Mouse (Mus musculus): ENCODE results near the gene Gm29427. TPM values are rescaled to one million over a fixed set of nuclear protein-coding genes. Genes with fewer than 3 reads are reported as not detected.

Gm29427 gene
- polyA plus RNA-seq, 1 experiment from 2014 or later, result not detected

DNA sequence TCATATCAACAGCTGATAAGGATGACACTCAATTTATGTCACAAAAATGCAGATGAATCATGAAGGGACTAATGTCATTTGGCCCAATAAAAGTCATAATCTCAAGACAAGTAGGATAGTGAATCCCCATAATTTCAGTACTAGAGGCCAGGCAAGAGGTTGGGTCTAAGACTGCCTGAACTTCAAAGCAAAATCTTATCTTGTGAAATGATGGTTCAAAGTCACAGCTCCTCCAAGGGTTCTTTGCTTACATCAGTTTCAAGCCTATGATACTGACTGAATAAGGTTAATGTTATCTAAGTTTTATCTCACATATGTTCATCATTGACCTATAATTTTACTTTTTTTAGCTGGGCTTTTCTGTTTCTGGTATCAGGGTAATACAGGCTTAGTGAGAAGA lies 74.6 kb downstream of the Gm29427 start:
- H3K27me3 ChIP-seq (ENCODE audit: control insufficient read depth, insufficient read depth, low read length), result no peaks in the 10 kb centered on the region
- H3K4me1 ChIP-seq (ENCODE audit: control insufficient read depth, insufficient read depth, low read length), result no peaks in the 10 kb centered on the region
- H3K4me3 ChIP-seq (ENCODE audit: low read length), result no peak overlapping the region
- no peaks in the 10 kb centered on the region for H3K36me3 ChIP-seq (ENCODE audit: control insufficient read depth, insufficient read depth)
- no peak overlapping the region for H3K27ac ChIP-seq (ENCODE audit: low read length)
- no peaks in the 10 kb centered on the region for H3K9me3 ChIP-seq (replicated peaks; ENCODE audit: control insufficient read depth, low read length)
- H3K4me2 ChIP-seq (ENCODE audit: low read depth, low read length), result no peak overlapping the region
- ATAC-seq (replicated peaks; ENCODE audit: extremely low read depth, insufficient read depth, low FRiP score), result no peak
- no peak overlapping the region for H3K9ac ChIP-seq (ENCODE audit: low read length)

DNA sequence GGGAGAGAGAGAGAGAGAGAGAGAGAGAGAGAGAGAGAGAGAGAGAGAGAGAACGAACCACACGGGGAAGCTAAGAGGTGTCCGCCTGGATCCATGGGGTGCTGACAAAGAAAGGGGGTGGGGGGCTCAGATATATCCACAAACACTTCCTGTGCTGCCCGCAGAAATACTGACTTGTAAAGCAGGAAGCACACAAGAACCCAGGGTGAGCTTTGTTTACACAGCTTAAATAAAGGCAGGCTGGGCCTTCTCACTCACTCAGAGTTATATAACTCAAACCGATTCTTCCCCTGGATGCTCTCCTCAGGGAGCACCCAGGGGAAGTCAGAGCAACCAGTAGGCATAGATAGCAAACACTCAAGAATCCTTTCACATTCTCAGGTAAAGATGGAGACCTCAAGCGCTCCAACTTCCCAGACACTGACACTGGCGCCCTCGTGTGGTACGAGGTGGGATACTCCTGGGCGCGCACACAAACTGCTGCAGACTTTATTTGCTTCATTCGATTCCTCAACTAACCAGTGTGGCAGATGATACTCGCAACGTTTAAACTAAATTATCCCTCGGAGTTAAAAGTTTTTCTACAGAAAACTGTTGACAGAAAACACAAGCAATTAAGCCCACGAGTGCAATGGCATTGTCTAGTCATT lies 81.7 kb downstream of the Gm29427 start:
- Histone ChIP-seq H3K4me1 (ENCODE audit: control insufficient read depth, insufficient read depth, low read length) (no peaks in the 10 kb centered on the region), H3K4me3 (ENCODE audit: low read length) (no peak overlapping the region), H3K27ac (ENCODE audit: low read length) (no peak overlapping the region), H3K9ac (ENCODE audit: low read length) (no peak overlapping the region), H3K36me3 (ENCODE audit: control insufficient read depth, insufficient read depth) (no peaks in the 10 kb centered on the region), H3K4me2 (ENCODE audit: low read depth, low read length) (no peak overlapping the region), H3K9me3 (replicated peaks; ENCODE audit: control insufficient read depth, low read length) (no peaks in the 10 kb centered on the region), H3K27me3 (ENCODE audit: control insufficient read depth, insufficient read depth, low read length) (no peaks in the 10 kb centered on the region)
- WGBS, result 22% methylated on average over 16 of the region's 16 CpGs
- 0 out of 2 replicates have a peak, but pooled peaks have one; percentile 45 for ATAC-seq (replicated peaks; ENCODE audit: extremely low read depth, insufficient read depth, low FRiP score)

DNA sequence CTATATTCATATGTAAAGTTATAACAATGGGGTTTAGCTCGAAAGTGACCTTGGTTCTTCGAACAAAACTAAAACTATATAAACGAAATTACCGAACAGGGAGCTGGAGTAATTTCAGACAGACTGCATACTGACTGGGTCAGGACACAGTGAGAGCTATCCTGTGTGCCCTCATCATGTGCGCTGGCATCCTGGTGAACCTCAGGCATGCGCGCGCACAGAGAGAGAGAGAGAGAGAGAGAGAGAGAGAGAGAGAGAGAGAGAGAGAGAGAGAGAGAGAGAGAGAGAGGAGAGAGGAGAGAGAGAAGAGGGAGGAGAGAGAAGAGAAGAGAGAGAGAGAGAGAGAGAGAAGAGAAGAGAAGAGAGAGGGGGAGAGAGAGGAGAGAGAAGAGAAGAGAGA lies 82.3 kb downstream of the Gm29427 start:
- no peak overlapping the region for H3K4me2 ChIP-seq (ENCODE audit: low read depth, low read length)
- 79% methylated on average over 8 of the region's 8 CpGs for WGBS
- H3K4me3 ChIP-seq (ENCODE audit: low read length), result no peak overlapping the region
- no peaks in the 10 kb centered on the region for H3K4me1 ChIP-seq (ENCODE audit: control insufficient read depth, insufficient read depth, low read length)
- no peak for ATAC-seq (replicated peaks; ENCODE audit: extremely low read depth, insufficient read depth, low FRiP score)
- no peak overlapping the region for H3K9ac ChIP-seq (ENCODE audit: low read length)
- no peak overlapping the region for H3K27ac ChIP-seq (ENCODE audit: low read length)
- H3K27me3 ChIP-seq (ENCODE audit: control insufficient read depth, insufficient read depth, low read length), result no peaks in the 10 kb centered on the region
- H3K9me3 ChIP-seq (replicated peaks; ENCODE audit: control insufficient read depth, low read length), result no peaks in the 10 kb centered on the region
- no peaks in the 10 kb centered on the region for H3K36me3 ChIP-seq (ENCODE audit: control insufficient read depth, insufficient read depth)

DNA sequence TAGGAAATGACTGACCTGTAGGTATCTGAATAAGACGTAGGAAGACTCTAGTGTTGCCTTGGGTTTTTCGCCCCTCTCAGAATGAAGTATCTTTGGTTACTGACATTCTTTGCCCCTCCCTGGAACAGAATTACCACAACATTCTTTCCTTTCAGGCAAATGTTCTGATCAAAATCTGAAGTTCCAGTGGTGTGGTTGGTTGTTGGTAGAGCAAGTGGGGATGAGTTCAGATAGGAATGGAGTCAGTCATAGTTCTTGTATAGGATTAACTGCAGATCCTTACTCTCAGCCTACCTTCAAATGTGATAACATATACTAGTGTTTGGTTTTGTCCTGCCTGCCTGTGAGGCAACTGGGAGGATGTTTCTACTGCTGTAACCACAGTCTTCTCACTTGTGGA lies 86.1 kb downstream of the Gm29427 start, which contains the start of gene Zp3r:
Zp3r (minus strand) TSS at position 101 of the 400 bp plus-strand sequence.
- H3K4me3 ChIP-seq (ENCODE audit: low read length), result no peak within 1 kb of the TSS
- no peaks in the 10 kb centered on the region for H3K36me3 ChIP-seq (ENCODE audit: control insufficient read depth, insufficient read depth)
- H3K9ac ChIP-seq (ENCODE audit: low read length), result no peak within 1 kb of the TSS
- H3K27ac ChIP-seq (ENCODE audit: low read length), result no peak within 1 kb of the TSS
- H3K27me3 ChIP-seq (ENCODE audit: control insufficient read depth, insufficient read depth, low read length), result no peaks in the 10 kb centered on the region
- no peaks in the 10 kb centered on the region for H3K9me3 ChIP-seq (replicated peaks; ENCODE audit: control insufficient read depth, low read length)
- WGBS, result 82% methylated on average over 2 of the region's 2 CpGs
- H3K4me1 ChIP-seq (ENCODE audit: control insufficient read depth, insufficient read depth, low read length), result no peaks in the 10 kb centered on the region
- H3K4me2 ChIP-seq (ENCODE audit: low read depth, low read length), result no peak within 1 kb of the TSS
- ATAC-seq (replicated peaks; ENCODE audit: extremely low read depth, insufficient read depth, low FRiP score), result no peak

Other genes with a start within 250 kb of the Gm29427 start
- gene Zp3r, start 86.2 kb downstream of the Gm29427 start, polyA plus RNA-seq (2015; fragmentation: Nextera tagmentation; extraction: Ambion mirVana), result 0.08 TPM in 1 of 2 replicates, not detected in the other
- gene C4bp, start 54.2 kb downstream of the Gm29427 start, polyA plus RNA-seq (2015; fragmentation: Nextera tagmentation; extraction: Ambion mirVana), result not detected in 2 replicates
- 8.7 and 9.1 TPM in 2 replicates for gene Yod1, start 1.5 kb upstream of the Gm29427 start, polyA plus RNA-seq (2015; fragmentation: Nextera tagmentation; extraction: Ambion mirVana)
- gene Pfkfb2, start 13.5 kb upstream of the Gm29427 start, polyA plus RNA-seq (2015; fragmentation: Nextera tagmentation; extraction: Ambion mirVana), result 7.4 and 7.8 TPM in 2 replicates
- 0.91 and 2.2 TPM in 2 replicates for gene AA986860, start 16.2 kb upstream of the Gm29427 start, polyA plus RNA-seq (2015; fragmentation: Nextera tagmentation; extraction: Ambion mirVana)
- 0.21 TPM in 1 of 2 replicates, not detected in the other for gene Fcamr, start 85.1 kb upstream of the Gm29427 start, polyA plus RNA-seq (2015; fragmentation: Nextera tagmentation; extraction: Ambion mirVana)
- 0.46 TPM in 1 of 2 replicates, not detected in the other for gene Pigr, start 110.9 kb upstream of the Gm29427 start, polyA plus RNA-seq (2015; fragmentation: Nextera tagmentation; extraction: Ambion mirVana)
- gene Fcmr, start 149.9 kb upstream of the Gm29427 start, polyA plus RNA-seq (2015; fragmentation: Nextera tagmentation; extraction: Ambion mirVana), result 0.71 and 1.3 TPM in 2 replicates
- not detected in 2 replicates for gene Il24, start 171.7 kb upstream of the Gm29427 start, polyA plus RNA-seq (2015; fragmentation: Nextera tagmentation; extraction: Ambion mirVana)
- gene Il20, start 195.7 kb upstream of the Gm29427 start, polyA plus RNA-seq (2015; fragmentation: Nextera tagmentation; extraction: Ambion mirVana), result not detected in 2 replicates
- gene Il19, start 224.3 kb upstream of the Gm29427 start, polyA plus RNA-seq (2015; fragmentation: Nextera tagmentation; extraction: Ambion mirVana), result not detected in 2 replicates

Data from heart, embryonic 16.5 days (tissue).